Mouse (Mus musculus) cerebellum, postnatal 10 days (tissue): ENCODE results near the gene Gbgt1.

ENCODE experiments used
- DNase-seq, 2 experiments: peaks; one replicate each; pipeline ENCODE4 v3.0.0; 2021; ENCODE audit warnings: mixed read lengths in 2 of 2

Gbgt1 gene

DNA sequence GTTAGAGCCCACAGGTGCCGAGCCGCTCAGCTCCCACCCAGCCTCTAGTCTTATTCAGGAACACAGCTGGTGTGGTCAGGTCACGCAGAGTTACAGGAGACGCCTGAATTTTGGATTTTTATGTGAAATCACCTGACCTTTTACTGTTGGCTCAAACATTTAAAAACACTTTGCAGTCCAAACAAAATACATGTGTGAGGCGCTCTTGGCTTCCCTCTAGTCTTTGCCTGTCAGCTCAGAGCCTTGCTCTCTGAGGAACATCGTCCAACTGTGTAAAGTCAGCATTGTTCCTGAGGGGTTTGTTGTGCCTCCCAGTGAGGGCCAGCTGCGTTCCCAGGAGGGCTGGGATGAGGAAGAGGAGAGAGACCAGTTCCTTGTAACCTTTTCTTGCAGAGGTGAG, 33.6 kb downstream of the Gbgt1 start:
- no peak for DNase-seq

DNA sequence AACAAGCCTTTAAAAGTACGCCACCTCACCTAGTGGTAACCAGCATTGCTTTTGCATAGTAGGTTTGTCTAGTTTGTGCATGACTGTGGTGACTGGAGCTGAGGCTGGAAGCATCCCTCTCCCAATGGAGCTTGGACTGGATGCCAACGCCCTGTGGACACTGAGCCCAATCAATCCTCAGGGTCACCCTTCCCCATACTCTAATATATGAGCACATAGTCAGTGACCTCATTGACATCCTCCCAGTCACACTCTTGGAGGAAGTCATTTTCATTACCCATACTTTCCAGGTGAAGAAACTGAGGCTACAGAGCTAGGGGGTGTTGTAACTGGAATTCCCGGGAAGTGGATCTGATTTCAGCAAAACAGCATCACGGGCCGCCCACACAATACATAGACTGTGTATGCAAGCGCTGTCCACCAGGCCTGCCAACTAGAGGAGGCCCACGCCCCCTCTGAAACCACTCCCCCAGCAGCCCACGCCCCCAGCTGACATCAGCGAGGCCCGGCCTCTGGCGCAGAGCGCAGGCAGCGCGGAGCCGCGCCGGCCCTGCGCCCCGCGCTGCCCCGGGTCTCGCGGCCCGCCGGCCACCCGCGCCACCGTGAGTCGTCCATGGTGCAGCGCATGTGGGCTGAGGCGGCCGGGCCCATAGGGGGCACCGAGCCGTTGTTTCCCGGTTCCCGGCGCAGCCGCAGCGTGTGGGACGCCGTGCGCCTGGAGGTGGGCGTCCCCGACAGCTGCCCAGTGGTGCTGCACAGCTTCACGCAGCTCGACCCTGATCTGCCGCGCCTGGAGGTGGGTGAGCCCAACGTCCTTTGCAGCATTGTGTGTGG, 36.5 kb downstream of the Gbgt1 start:
- peak; percentile 91 to 94 for DNase-seq

DNA sequence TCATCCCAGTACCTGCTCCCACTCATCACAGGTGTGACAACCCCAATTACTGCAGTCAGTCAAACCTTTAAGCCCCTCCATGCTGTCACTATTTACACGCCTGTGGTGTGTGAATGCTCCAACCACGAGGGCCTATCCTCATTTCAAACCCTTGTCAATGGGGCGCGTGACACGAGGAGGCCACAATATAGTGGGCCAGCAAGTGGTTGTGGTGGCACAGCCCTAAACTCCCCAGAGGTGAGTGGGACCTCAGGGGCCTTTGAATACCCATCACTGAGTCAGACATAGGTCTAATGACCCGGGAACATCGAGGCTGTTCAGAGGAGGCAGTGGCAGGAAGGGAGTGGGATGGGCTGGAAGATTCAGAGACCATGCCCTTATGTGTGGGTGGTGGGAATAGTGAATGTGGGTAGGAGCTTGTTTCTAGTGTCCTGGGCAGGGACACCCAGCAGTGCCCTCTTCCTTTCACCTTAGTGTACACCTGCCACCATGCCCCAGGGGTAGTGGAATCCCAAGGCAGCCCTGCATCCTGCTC, 37.3 kb downstream of the Gbgt1 start:
- no peak for DNase-seq

DNA sequence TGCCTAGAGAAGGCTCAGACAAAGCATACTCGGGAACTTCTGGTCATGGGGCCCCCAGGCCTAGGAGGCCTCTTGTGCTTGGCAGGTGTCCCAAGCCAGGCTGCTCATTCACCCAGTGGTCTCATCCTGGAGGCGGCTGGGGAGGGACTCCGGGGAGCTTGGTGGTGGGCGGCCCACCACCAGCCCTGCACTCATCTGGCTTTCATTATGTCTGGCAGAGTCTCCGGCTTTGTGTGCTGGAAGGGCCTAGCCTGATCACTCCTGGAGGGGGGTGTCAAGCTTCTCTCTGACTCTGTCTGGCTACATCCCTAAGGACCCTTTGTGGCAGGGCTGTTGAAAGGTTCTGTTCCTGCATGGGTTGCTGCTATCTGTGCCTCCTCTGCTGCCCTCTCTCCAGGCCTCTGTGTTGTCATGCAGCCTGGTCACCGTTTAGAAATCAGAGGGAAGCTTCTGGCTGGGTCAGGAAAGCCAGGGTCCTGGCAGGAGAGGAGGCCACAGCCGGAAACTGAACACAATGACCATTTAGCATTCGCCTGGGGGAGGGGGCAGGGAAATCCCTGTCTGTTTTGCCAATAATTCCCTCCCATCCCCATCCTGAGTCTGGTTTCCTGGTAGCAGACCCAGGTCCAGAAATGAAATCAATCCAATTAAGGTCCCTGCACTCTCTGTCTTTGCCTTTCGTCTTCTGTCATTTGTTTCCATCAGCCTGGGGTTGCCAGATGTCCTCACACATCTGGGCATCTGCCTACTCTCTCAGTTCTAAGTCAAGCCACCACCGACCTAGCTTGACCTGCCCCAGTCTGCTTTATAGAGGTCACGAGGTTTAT, 38.0 kb downstream of the Gbgt1 start:
- peak; percentile 69 to 77 for DNase-seq

DNA sequence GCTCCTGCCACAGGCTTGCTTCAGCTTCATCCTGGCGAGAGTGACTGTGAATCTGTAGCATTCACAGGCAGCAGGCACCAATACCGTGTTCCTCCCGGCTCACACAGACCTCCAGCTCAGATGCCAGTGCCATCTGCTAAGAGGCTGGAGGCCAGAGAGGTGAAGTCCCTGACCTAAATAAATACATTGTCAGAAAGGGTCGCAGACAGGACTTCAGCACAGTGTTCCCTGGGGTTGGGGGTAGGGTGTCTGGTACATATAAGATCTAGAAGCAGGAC, 38.5 kb downstream of the Gbgt1 start:
- peak; percentile 79 to 83 for DNase-seq

DNA sequence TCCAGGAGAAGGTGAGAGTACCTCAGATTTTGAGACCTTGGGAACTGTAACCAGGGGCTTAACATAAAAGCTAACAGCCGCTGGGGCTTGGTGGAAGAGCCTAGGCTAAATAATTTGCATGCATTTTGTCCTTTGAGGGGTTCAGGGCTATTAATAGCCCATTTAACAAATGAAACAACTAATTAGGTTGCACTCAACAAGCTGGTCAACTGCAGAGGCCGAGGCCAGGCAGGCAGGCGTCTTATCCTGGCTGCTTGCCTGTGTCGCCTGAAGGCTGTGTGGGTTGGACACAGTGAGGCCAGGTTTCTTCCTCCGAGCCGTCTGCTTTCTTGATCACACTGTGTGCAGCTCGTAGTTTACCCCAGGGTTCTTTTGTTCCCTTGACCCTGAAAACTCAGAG, 39.0 kb downstream of the Gbgt1 start:
- peak; percentile 88 to 90 for DNase-seq

DNA sequence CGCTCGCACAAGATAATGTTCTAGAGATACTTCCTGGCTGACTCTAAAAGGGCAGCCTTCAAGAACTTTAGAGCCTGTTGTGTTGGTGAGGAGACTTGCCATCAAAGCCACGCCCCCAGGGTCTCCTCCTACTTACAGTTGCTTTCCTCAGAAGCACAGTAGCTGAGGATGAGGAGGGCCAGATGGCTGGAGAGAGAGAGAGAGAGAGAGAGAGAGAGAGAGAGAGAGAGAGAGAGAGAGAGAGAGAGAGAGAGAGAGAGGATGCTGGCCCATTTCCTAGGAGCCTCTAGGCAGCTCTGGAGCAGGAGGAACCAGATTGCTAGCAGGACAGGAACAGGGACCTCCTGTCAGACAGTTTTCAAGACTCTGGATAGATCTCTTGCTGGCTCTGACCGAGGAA, 39.5 kb downstream of the Gbgt1 start:
- DNase-seq = peak; percentile 69 to 74

DNA sequence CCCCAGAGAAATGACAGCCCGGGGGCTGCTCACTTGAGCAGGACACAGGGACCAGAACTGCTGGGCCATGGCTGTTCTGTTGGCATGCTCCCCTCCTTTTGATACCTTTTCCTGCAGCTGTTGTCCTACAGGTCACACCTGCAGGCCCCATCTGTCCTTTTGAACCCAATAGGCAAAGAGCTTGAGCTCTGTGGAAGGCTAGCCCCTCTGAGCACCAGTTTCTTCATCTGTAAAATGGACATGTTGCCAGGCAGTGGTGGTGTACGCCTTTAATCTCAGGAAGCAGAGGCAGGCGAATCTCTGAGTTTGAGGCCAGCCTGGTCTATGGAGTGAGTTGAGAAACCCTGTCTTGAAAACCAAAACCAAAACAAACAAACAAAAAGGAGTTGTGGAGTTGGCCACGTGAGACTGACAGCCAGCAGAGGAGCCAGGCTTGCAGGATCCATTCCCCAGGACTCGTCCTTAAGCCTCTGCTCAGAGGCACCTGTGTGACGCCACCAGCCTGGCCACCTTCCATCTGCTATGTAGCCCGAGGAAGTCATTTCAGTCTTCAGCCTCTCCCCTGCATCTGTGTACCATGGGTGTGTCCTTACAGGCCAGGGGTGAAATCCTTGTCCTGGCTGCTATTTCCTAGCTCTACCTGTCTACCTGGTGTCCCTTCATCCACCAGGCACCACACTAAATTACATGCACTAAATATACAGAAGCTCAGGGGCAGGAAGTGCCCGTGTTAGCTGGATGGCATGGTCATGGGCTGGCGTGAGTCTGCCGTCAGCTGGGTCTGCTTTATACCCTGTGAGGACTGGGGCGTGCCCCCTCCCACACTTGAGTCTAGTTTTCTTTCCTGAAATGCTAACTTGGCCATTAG, 40.3 kb downstream of the Gbgt1 start:
- no peak for DNase-seq

DNA sequence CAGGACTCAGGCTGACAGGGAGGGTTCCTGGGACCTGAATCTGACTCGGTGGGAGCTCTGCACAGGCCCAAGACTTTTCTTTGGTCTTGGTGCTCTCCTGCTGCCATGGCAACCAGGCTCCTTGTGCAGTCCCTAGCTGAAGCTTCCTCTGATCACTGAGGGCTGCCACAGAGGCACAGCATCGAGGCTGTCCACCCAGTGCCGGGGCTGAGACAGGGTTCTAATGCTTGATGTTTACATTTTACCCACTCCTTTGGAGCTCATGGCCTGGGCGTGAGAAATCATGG, 40.9 kb downstream of the Gbgt1 start:
- DNase-seq = peak; percentile 36 to 48

DNA sequence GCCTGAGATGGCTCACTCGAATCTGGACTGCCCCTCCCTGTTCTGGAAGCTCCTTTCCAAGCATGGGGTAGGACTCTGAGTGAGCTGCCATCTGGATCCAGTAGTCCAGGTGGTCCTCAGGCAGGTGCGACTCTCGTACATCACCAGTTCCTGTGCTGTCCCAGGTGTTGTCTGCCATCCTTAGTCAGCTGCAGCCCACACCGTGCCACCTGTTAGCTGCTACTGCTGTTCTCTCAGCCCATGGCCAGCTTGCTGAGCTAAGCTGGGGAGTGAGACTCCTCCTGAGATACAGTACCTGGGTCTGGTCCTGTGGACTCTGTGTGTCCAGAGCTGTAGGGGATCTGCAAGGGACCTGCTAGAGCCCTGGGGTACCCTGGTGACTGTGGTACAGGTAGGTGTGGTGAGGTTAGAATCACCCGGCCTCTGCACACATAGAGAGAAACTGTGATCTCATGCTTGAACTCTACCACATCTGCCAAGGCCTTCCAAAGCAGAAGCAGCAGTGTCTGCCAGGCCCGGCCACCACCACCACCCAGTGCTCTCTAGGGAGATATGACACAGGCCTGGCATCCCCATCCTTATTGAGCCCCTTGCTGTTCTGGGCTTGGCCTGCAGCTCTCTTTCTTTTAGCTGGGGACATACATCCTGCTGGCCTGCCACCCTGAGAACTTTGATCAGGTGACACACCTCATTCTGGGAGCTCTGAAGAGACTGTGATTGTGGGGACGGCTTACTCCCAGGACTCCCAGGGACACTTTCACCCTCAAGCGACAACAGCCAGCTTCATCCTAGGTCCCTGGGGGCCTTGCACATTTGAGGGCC, 41.5 kb downstream of the Gbgt1 start:
- peak in 1 of 2 experiments; percentile 27 for DNase-seq

DNA sequence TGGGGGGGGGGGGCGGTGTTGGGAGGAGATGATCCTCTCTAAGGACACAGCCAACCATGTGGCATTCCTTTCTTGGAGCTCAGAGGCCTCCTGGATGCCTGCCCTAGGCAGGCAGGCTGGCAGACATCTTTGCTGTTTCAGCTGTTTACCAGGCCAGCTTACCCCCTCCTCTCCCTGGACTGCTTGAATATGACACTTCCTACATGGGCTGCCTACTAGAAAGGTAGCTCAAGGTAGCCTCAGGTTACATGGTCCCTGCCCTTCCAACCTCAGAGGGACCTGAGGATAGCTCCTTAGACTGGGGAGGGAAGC, 42.1 kb downstream of the Gbgt1 start:
- peak; percentile 74 to 80 for DNase-seq

DNA sequence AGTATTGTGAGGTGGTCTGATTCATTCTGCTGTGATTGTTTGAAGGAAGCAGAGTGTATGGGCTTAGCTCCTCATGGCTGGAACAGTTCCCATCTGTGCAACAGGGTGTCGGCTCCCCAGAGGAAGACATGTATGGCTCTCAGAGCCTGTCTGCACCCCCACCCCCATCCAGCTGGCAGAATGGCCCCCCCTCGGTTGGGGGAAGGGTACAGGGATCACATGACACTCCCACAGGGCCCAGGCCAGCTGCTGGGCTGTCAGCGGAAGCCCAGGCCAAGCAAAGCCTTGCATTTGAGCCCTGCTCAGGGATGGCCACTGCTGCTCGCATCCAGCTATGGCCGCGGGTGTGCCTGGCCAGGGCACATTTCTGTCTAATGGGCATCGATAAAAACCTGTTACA, 42.5 kb downstream of the Gbgt1 start:
- DNase-seq = peak; percentile 85 to 90

DNA sequence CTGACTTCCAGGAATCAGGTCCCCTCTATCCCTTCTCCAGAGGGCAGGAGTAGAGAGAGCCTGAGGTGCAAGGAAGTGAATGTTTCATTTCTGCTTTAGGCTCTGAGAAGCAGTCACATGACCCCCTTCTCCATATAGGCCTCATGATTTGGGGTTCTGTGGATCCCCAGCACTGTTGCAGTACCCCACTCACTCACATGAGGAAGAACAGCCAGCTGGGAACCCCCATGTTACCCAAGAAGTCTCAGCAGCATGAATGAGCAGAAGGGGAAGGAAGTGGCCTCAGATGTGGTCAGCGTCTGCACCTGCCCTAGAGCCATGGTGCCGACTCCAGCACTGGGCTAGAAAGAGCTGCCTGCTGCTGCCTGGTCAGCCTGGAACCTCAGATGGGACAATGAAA, 43.3 kb downstream of the Gbgt1 start:
- DNase-seq = no peak

DNA sequence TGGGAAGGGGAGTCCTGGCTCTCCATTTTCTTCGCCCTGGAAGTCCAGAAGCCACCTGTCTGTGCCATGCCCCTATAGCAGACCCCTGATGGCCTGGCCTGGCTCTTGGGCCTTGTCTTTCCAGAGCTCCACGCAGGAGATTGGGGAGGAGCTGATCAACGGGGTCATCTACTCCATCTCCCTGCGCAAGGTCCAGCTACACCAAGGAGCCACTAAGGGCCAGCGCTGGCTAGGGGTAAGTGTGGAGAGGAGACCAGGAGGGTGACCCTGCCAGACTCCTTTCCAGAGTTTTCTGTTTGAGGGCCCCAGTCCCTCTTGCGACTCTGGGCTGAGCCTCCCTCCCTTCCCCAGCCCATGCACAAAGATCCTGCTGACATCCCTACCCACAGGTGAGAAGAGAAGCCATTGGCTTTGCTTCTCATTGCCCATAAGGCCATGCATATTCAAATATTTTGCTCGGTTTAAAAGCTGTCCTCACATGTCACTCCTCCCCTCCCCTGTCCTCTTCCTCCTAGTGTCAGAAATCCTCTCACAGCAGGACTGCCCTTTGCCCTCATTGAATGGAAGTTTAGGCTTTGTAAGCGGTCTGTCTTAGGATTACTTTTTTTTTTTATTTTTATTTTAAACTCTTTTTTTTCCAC, 44.0 kb downstream of the Gbgt1 start:
- no peak for DNase-seq

DNA sequence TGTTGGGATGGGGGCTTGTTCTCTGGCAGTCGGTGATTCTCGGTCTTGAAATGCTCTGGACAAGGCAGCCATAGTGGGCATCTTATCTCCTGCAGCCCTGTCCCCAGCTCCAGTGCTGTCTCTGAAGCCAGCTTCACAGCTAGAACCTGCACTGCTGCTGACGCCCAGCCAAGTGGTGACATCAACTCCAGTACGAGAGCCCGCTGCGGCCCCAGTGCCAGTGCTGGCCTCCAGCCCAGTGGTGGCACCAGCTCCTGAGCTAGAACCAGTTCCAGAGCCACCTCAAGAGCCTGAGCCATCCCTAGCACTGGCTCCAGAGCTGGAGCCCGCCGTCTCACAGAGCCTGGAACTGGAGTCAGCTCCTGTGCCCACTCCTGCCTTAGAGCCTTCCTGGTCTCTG, 47.2 kb downstream of the Gbgt1 start:
- DNase-seq = peak; percentile 96

DNA sequence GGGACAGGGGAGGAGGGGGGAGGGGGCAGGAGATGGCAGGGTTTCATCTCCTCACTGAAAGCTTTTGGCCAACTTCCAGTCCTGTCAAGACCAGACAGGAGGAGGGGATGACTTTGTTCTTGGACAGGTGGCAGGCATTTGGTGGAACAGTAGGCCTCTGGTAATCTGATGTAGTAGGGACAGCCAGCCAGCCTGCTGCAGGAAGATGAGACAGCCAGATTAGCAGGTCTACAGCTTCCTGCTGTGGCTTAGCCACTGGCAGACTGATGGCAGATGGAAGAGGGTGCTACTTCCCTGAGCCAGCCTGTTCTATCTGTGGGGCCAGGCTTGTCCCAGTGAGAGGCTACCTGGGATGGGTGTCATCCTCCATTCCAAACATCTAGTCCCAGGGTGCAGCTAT, 49.3 kb downstream of the Gbgt1 start:
- peak; percentile 91 to 95 for DNase-seq

DNA sequence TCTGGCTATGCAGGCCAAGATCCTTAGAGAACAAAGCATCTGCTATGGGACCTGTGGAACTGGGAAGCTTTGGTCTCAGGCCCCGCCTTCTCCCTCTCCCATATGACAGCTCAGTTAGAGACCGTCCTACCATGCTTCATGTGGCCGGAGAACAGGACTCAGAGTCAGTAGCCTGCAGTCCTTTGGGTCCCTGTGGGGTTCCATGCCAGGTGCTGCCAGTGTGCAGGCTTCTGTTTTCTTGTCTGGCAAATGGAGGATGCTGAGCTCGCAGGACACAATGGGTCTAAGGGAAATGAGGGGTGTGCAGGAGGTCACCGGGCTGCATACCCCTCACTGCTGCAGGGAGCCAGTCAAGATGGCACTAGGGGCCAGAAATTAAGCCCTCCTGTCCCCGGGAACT, 49.9 kb downstream of the Gbgt1 start:
- peak; percentile 59 to 61 for DNase-seq

DNA sequence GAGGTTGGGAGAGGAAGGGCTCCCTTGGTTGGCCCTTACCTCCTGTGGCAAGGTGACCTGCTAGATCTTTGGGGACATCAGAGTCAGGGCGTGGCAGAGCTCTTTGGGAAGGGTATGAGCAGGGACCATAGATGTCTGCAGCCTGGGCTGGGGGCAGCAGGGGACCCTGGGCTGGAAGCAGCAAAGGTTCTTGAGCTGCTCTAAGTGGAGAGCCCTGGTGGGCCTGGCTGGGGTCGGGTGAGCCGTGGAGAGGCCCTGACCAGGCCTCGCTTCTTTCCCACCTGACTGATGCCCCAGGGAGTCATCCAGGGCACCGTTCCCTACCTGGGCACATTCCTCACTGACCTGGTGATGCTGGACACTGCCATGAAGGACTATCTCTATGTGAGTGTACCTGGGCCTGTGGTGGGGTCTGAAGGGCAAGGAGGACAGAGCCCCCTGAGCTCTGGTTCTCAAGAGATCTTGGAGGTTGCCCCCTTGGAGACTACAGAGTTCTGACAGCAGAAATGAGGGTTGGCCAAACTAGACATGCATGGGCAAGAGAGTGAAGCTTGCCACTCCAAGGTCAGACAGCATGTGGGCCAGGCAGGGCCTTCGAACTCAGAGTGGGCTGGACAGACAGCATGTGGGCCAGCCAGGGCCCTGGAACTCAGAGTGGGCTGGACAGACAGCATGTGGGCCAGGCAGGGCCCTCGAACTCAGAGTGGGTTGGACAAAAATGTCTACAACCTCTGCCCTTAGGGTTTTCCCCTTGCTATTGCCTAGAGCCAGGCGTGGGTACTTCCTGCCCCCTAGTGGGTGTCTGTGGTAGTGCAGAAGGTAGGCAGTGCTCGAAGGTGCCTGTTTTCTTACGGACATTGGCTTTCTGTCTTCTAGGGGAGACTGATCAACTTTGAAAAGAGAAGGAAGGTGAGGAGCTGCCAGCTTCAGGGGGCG, 50.8 kb downstream of the Gbgt1 start:
- peak; percentile 93 to 96 for DNase-seq

DNA sequence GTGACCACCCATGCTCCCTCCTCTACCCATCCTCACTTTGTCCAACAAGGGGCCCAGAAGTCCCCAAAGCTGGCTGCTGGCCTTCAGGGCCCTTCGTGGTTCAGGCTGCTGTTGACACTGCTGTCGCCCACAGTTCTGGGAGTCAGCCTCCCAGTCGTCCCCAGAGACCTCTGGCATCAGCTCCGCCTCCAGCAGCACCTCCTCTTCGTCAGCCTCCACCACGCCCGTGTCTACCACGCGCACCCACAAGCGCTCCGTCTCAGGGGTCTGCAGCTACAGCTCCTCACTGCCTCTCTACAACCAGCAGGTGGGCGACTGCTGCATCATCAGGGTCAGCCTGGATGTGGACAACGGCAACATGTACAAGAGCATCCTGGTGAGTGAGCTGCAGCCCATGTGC, 52.5 kb downstream of the Gbgt1 start:
- DNase-seq = no peak

DNA sequence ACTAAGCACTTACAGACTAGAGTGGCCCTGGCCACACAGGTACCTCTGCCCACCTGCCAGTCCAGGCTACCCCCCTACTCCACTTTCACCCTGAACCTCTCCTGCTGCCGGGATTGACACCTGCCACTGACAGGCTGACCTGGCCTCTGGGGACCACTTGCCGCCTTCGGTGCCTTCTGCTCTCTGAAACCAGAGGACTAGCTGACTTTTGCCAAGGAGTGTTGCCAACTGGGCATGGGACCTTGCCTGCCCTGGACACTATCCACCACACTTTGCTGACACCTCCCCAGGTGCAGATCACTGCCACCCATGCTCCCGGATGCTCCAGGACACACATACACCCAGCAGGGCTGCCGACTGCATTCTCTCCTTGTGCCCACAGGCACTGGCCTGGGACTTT, 55.6 kb downstream of the Gbgt1 start:
- peak; percentile 59 to 63 for DNase-seq
